Comparison of ENCODE assay signal across 8 mouse cellular contexts in genomic region chr1:72824707-72825101, GRCm38 (mm10). TPM values are rescaled to one million over a fixed set of nuclear protein-coding genes. Genes with fewer than 3 reads are reported as not detected.
A peak's percentile ranks its signal among the peaks of the same experiment; 100 is the strongest.
DNase-seq lines count a peak whose midpoint lies in the region; ATAC-seq and TF ChIP-seq lines count a peak whose summit lies in the region.

No protein-coding gene starts in this region.

- peak overlapping the region; percentile 67 for H3K9ac ChIP-seq in lung, embryonic 14.5 days
- no peak overlapping the region; the same call in 1 of the 2 replicates for H3K9ac ChIP-seq in liver, embryonic 13.5 days

- peaks cover 24% of the 10 kb centered on the region; the same call in 1 of the 2 replicates for H3K27me3 ChIP-seq in lung, embryonic 14.5 days (ENCODE audit: insufficient read depth, low read length)
- peaks cover 63% of the 10 kb centered on the region for H3K27me3 ChIP-seq in liver, embryonic 13.5 days

- no peaks in the 10 kb centered on the region for H3K36me3 ChIP-seq in lung, embryonic 14.5 days (ENCODE audit: insufficient read depth)
- no peaks in the 10 kb centered on the region for H3K36me3 ChIP-seq in liver, embryonic 13.5 days

- WGBS in lung, embryonic 14.5 days: under 1% methylated on average over 37 of the region's 37 CpGs
- WGBS in liver, embryonic 13.5 days (ENCODE audit: insufficient replicate concordance): under 1% methylated on average over 37 of the region's 37 CpGs

- H3K27ac ChIP-seq in lung, embryonic 14.5 days (ENCODE audit: low read depth): peak overlapping the region; percentile 73
- no peak overlapping the region for H3K27ac ChIP-seq in liver, embryonic 13.5 days

- H3K4me3 ChIP-seq in lung, embryonic 14.5 days (ENCODE audit: low read depth, low read length): peak overlapping the region; percentile 63
- H3K4me3 ChIP-seq in liver, embryonic 13.5 days (replicated peaks): peak overlapping the region; percentile 47

- H3K9me3 ChIP-seq in lung, embryonic 14.5 days (ENCODE audit: low read depth, low read length): no peaks in the 10 kb centered on the region
- H3K9me3 ChIP-seq in liver, embryonic 13.5 days (replicated peaks): no peaks in the 10 kb centered on the region

- ATAC-seq in cerebellum, adult (ENCODE audit: insufficient number of reproducible peaks, low FRiP score, low TSS enrichment): peak; percentile 53
- peak; percentile 55 for ATAC-seq in lung, embryonic 14.5 days (ENCODE audit: insufficient read depth)
- no peak for ATAC-seq in liver, embryonic 13.5 days (ENCODE audit: low read depth)
- no peak for ATAC-seq in inflammation-experienced regulatory T-cells, adult 6 months

- H3K4me1 ChIP-seq in lung, embryonic 14.5 days (ENCODE audit: insufficient read depth): no peaks in the 10 kb centered on the region
- 0 out of 2 replicates have a peak, but pooled peaks cover 4% of the 10 kb centered on the region for H3K4me1 ChIP-seq in liver, embryonic 13.5 days (replicated peaks)

- H3K4me2 ChIP-seq in lung, embryonic 14.5 days: peak overlapping the region; percentile 98
- H3K4me2 ChIP-seq in liver, embryonic 13.5 days: peak overlapping the region; percentile 66

- DNase-seq in cerebellum, adult 9-11 months: no peak
- DNase-seq in lung, embryonic 14.5 days: peak; percentile 48
- DNase-seq in lung, postnatal 4 days: no peak
- peak; percentile 20 for DNase-seq in forelimb bud, embryonic 11.5 days (ENCODE audit: low read depth, low spot score)
- DNase-seq in liver, embryonic 13.5 days: no peak
- DNase-seq in ovary, postnatal 36 days (ENCODE audit: low spot score): no peak

- TF ChIP-seq CTCF in lung, embryonic 14.5 days (IDR thresholded peaks at IDR 0.05; ENCODE audit: low read depth): no peak

RNA-seq across cellular contexts. Expression of gene Igfbp2, which starts 0.4 kb away (rescaled TPM):
- 321 and 352 TPM in 2 replicates for polyA plus RNA-seq in lung, embryonic 14.5 days (2014; fragmentation: Nextera tagmentation; extraction: Ambion mirVana)
- polyA plus RNA-seq in liver, embryonic 13.5 days (2015; fragmentation: Nextera tagmentation; extraction: Ambion mirVana): 5.2 TPM in 2 replicates
- polyA plus RNA-seq in inflammation-experienced regulatory T-cells, adult 6 months (2017; shearing (Covaris generic)): not detected

RNA-seq across cellular contexts. Expression of gene Igfbp5, which starts 50.0 kb away (rescaled TPM):
- 48.5 and 51.8 TPM in 2 replicates for polyA plus RNA-seq in lung, embryonic 14.5 days (2014; fragmentation: Nextera tagmentation; extraction: Ambion mirVana)
- 3.7 and 4.7 TPM in 2 replicates for polyA plus RNA-seq in liver, embryonic 13.5 days (2015; fragmentation: Nextera tagmentation; extraction: Ambion mirVana)
- under 1 TPM in 1 of 3 experiments, not detected in 2; 0.08 TPM for polyA plus RNA-seq in inflammation-experienced regulatory T-cells, adult 6 months (2017; shearing (Covaris generic))

Comparison
In these comparisons a context has a peak if more than half of its experiments do, and no peak if none do; other contexts are left out.
1. DNase-seq: peak in lung, embryonic 14.5 days (single experiment) and forelimb bud, embryonic 11.5 days (single experiment); none in cerebellum, adult 9-11 months (single experiment), lung, postnatal 4 days (0 of 2), liver, embryonic 13.5 days (single experiment) and ovary, postnatal 36 days (single experiment).
2. ATAC-seq: peak in cerebellum, adult (single experiment) and lung, embryonic 14.5 days (single experiment); none in liver, embryonic 13.5 days (single experiment) and inflammation-experienced regulatory T-cells, adult 6 months (single experiment).
3. RNA of gene Igfbp2, which starts 0.4 kb away (polyA plus RNA-seq): 321 to 352 TPM in lung, embryonic 14.5 days; 5.2 TPM in liver, embryonic 13.5 days and not detected in inflammation-experienced regulatory T-cells, adult 6 months; every median in the first group is over 10 times any median in the second.